Mouse (Mus musculus) activated CD4-positive, CD25-positive, alpha-beta regulatory T cell, adult 4 months (primary cell): ENCODE measurements around the gene Prpf38b. TPM values are rescaled to one million over a fixed set of nuclear protein-coding genes. Genes with fewer than 3 reads are reported as not detected.
A peak's percentile ranks its signal among the peaks of the same experiment; 100 is the strongest.

Experiments
- ATAC-seq: one replicate; pipeline ENCODE4 v1.8.0; 2017
- polyA plus RNA-seq, 2 experiments: library from polyadenylated mRNA; unstranded; fragments of 100-300 nt; shearing (Covaris generic); gene quantifications; one replicate each; pipeline ENCODE4 v1.2.1; 2017

Gene Prpf38b
- 100 to 1,000 TPM; 109 to 118 TPM for polyA plus RNA-seq

DNA sequence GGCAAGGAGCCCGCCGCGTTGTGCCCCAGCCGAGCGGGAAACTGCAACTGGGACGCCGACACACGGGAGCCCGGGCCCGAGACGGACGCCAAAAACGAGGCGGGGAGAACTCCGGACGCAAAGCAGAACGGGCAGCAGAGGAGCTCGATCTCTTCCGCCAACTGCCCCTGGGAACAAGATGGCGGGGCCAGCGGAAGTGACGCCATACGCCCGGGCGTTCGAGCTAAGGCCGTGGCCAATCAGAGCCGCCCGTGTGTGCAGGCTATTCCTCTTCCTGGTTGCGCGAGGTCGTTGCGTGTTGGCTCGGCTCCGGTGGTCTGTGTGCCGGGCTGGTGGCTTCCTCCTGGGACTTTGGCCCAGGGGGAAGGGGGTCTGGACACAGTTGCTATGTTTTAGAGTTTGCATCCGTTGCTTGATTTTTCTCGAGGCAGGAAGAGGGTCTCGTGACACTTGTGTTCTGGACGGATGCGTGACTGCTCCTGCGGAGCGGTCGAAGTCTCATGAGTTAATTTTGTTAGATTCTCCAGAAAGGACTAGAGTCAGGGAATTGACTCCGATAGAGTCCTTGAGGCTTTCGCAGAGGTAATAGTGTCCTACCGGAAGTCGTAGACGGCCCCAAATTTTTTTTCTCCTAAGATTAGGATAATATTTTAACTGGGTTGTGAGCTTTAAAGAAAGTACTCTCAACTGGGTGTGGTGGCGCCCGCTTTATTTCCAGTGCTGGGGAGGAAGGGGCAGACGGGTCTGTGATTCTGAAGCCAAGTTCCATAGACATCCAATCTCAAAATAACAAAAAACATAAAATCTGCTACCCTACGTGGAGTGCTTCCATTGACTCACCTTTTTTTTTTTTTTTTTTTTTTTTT, at the start of gene Prpf38b:
TSS of gene Prpf38b (minus strand) at position 180 of the 866 bp plus-strand sequence.
- ATAC-seq, result peak; percentile 83

- no peak for ATAC-seq
Observed at GRCm38 (mm10) chr3:108961226-108961625, 49.7 kb upstream of the Prpf38b start.

DNA sequence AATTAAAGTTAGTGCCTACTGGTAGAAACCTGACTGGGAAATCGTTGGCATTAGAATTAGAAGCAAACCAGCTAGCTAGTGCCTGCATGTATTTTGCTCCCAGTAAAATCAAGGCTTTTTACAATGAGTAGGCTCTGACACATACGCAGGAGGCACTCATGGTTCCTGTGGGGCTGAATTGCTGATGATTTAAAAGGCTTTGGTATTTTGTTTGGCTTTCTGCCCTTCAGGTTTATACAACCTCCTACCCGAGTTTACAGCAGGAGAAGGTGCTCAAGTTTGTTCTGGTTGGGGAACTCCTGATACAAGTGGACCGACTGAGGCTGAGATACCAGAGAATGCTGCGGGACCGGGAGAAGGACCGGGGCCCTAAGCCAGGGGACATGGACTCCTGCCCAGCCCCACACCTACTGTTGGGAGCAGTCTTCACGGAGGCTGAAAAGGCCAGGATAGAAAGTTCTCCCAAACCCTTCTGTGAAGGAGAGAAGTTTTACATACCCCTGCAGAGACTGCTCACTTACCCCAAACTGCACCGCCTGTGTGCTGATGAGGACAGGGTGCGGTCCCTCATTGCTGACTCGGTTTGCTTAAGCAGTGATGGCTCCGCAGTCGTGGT, 48.3 kb upstream of the Prpf38b start:
- no peak for ATAC-seq

GRCm38 (mm10) chr3:108957976-108958375, 46.4 kb upstream of the Prpf38b start:
- no peak for ATAC-seq

DNA sequence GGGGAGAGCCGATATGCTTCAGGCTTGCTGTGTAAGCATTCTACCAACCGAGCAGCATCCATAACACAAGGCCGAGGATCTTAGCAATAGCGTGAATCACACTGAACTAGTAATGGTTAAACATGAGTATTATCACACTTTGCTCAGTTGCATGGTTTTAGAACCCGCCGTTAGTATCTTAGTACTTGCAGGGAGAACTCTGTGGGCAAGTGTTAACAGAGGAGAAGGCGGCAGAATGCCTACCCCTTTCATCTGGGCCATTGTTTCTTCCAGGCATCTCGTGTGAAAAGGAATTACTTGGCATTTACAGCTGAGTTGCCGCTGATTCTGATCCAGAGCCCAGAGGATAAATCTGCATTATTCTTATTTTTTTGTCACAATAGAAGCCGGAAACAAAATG, 29.5 kb upstream of the Prpf38b start:
- ATAC-seq, result no peak

- ATAC-seq, result no peak
Observed at GRCm38 (mm10) chr3:108940001-108940633, 28.6 kb upstream of the Prpf38b start, which contains the start of gene Gm9857. Gene Gm9857, minus strand, starts transcription at chr3:108940445.

DNA sequence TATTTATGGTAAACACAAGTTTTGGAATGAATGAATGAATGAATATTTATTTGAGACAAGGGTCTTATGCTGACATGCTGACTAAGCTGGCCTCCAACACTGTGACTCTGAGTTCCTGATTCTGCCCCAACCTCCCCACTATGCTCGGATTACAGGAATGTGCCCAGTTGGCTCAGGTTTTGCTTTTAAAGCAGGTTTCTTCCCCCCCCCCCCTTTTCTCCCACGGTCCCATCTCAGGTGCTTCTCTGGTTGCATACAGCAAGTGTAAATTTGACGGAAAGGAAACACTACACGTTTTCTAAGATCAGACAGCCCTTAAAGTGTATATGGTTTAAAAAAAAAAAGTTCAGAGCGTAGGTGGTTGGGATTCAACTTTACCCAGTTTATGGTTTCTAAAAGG, 28.0 kb upstream of the Prpf38b start, which contains the start of gene Henmt1:
TSS of gene Henmt1 (plus strand) at position 301 of the 400 bp plus-strand sequence.
- no peak for ATAC-seq

GRCm38 (mm10) chr3:108938691-108939090, 27.2 kb upstream of the Prpf38b start:
- no peak for ATAC-seq

GRCm38 (mm10) chr3:108933557-108933956, 22.0 kb upstream of the Prpf38b start:
- no peak for ATAC-seq

DNA sequence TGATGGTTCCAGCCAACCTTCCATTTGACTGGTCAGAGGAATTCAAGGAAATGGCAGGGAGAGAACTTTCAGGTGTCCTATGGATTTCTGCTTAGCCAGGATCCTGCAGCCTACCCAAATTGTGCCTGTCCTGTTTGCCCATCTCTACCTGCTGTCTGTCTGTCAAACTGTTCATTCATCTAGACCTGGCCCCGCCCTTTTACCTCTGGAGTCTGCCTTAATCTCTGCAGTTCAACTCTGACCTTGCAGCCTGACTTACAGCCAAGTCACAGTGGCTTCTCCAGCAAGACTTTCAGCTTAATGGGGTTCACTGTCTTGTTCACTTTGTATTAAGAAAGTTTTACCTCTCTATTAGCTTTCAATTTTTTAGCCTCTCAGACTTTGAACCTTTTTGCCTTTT, 14.8 kb upstream of the Prpf38b start:
- no peak for ATAC-seq

DNA sequence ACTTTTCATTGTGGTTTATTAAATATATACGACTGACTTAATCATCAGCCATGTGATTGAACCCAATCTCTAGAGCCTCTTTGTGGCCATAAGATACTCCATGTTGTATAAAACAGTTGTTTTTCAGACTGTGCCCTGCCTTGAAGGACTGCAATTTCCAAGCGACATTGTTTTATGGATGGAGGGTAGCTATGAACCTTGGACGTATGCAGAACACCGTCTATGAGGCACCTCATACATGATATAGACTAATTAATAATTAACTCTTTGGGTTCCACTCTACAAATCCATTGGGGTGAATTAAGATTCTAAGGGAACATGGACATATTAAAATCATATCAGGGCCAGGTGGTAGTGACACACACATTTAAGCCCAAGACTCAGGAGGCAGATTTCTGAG, 14.2 kb upstream of the Prpf38b start:
- ATAC-seq, result no peak

- no peak for ATAC-seq
Observed at GRCm38 (mm10) chr3:108921822-108922221, 10.3 kb upstream of the Prpf38b start.

DNA sequence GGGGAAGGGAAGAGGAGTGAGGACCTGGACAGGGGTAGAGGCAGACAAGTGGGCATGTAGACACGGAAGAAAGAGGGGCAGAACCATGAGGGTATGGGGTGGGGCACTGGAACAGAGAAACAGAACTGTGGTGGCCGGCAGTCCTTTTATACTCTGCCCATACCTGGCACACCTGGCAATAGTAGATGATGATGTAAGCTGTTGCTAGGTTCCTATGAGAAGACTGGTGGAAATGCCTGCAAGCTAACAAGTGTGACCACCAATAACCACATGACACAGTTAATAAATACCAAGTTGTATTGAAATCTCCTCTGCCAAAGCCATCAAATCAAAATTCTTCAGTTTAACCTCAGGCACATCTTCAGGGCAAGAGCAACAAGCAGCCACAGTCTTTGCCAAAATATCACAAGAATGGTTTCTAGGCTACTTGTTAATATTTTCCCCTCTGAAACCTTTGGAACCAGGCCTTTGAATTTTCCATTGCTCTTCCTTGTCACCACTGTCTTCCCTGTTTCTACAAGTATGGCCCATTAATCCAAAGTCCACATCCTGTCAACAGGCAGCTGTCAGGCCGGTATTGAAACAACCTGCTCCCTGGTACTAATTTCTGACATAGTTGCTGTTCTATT, 9.0 kb upstream of the Prpf38b start:
- ATAC-seq, result no peak

DNA sequence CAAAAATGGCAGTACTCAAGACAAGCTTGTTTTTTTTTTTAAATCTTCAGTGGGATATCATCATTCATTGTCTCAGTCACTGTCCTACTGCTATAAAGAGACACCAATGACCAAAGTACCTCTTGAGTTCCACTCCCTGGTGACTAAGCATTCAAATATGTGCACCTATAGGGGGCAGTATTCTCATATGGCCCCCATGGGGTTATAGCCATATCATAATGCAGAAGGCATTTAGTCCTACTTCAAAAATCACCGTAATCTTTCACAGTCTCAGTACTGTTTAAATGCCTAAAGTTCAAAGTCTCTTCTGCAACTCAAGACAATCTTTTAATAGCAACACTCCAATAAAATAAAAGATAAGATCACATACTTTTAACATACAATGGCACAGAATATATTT, 7.3 kb upstream of the Prpf38b start:
- ATAC-seq, result no peak

GRCm38 (mm10) chr3:108917986-108918385, 6.5 kb upstream of the Prpf38b start:
- ATAC-seq, result no peak

DNA sequence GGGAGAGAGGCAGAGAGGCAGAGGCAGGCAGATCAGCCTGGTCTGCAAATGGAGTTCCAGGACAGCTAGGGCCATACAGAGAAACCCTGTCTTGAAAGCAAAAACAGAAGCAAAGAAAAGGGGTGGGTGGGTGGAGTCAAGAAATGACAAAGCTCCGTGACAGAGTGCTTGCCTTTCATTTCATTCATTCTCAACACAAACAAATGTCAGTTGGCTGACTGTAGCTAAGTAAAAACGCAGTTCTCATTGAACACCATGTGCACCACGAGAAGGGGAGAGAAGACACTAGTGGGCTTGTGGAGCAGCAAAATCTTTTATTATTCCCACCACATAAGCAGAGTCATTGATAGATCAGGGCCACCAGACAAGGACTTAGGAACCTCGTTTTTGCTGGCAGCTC, 5.3 kb upstream of the Prpf38b start:
- no peak for ATAC-seq

- ATAC-seq, result no peak
Observed at GRCm38 (mm10) chr3:108915999-108916398, 4.5 kb upstream of the Prpf38b start.

GRCm38 (mm10) chr3:108911081-108911547, 413 bp downstream of the Prpf38b start:
- peak; percentile 86 for ATAC-seq

- ATAC-seq, result no peak
Observed at GRCm38 (mm10) chr3:108910303-108911080, 1.0 kb downstream of the Prpf38b start.

GRCm38 (mm10) chr3:108902934-108903333, 8.6 kb downstream of the Prpf38b start:
- no peak for ATAC-seq

DNA sequence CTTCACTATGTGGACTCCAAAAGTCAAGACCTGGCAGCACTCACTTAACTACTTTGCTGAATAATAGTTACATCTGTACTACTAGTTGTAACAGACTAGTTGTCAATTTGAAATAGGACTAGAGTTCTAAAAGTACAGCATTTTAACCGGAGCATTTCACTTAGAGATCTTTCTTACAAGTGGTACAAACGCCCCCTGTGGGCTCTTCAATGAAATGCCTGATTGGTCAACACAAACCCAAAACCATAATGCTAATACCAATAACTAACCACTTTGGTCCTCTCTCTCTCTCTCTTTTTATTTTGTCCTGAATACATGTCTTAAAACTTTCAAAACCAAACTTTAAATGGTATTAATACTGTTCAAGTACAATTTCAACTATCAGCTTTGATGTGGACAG, 9.5 kb downstream of the Prpf38b start:
- no peak for ATAC-seq

- ATAC-seq, result no peak
Observed at GRCm38 (mm10) chr3:108900681-108901080, 10.8 kb downstream of the Prpf38b start.
